Mouse (Mus musculus) MEL (cell line): ENCODE measurements around the gene Tmem98. TPM values are rescaled to one million over a fixed set of nuclear protein-coding genes. Genes with fewer than 3 reads are reported as not detected.
A peak's percentile ranks its signal among the peaks of the same experiment; 100 is the strongest.

Source experiments
- DNase-seq: peaks from one replicate; pipeline ENCODE4 v3.0.0; 2011; ENCODE audit warnings: low read depth, low spot score
- H3K27ac ChIP-seq: 2 replicates; pipeline ENCODE4 v1.5.1; 2012; ENCODE audit warnings: low read depth, mild to moderate bottlenecking, control low read depth, low read length, moderate library complexity; ENCODE audit not compliant: control insufficient read depth
- H3K27me3 ChIP-seq, 2 experiments: fragments of 150-350 bp in 1 of 2; sonication (generic) in 1 of 2; 2 replicates each; pipeline ENCODE4 v1.6.1; 2012; ENCODE audit warnings: low read length in 2 of 2, mild to moderate bottlenecking in 2 of 2, improper control_type of control experiment in 1 of 2, moderate library complexity in 1 of 2; ENCODE audit not compliant: insufficient read depth in 2 of 2, control insufficient read depth in 1 of 2
- H3K36me3 ChIP-seq, 2 experiments: 2 replicates each; pipeline ENCODE4 v1.6.1; 2012 to 2014; ENCODE audit warnings: low read length in 2 of 2, improper control_type of control experiment in 1 of 2, inconsistent platforms in 1 of 2, mild to moderate bottlenecking in 1 of 2; ENCODE audit not compliant: insufficient read depth in 2 of 2, control insufficient read depth in 1 of 2
- H3K4me1 ChIP-seq, 2 experiments: fragments of 150-350 bp in 1 of 2; sonication (generic) in 1 of 2; 2 replicates each; pipeline ENCODE4 v1.6.1; 2012; ENCODE audit warnings: low read length in 2 of 2, improper control_type of control experiment in 1 of 2, mild to moderate bottlenecking in 1 of 2; ENCODE audit not compliant: insufficient read depth in 2 of 2, control insufficient read depth in 1 of 2
- H3K4me3 ChIP-seq, 2 experiments: fragments of 150-350 bp in 1 of 2; sonication (generic) in 1 of 2; 2 replicates each; pipeline ENCODE4 v1.5.1; 2012; ENCODE audit warnings: low read depth in 2 of 2, low read length in 2 of 2, mild to moderate bottlenecking in 2 of 2, moderate library complexity in 2 of 2, control low read depth in 1 of 2, improper control_type of control experiment in 1 of 2; ENCODE audit not compliant: control insufficient read depth in 1 of 2, insufficient read depth in 1 of 2
- H3K79me2 ChIP-seq: 2 replicates; pipeline ENCODE4 v1.6.1; 2012; ENCODE audit warnings: mild to moderate bottlenecking, low read length, moderate library complexity; ENCODE audit not compliant: control insufficient read depth, poor library complexity, insufficient read depth
- H3K9ac ChIP-seq: 2 replicates; pipeline ENCODE4 v1.6.1; 2012; ENCODE audit warnings: low read depth, mild to moderate bottlenecking, control low read depth, low read length, moderate library complexity; ENCODE audit not compliant: control insufficient read depth, poor library complexity, severe bottlenecking
- H3K9me3 ChIP-seq: fragments of 150-350 bp; sonication (generic); replicated peaks from 2 replicates; pipeline ENCODE4 v1.6.1; 2012; ENCODE audit warnings: mild to moderate bottlenecking, low read length, improper control_type of control experiment, moderate library complexity; ENCODE audit not compliant: insufficient read depth
- BHLHE40 ChIP-seq: IDR thresholded peaks from 2 replicates; pipeline ENCODE4 v1.6.1; 2012; ENCODE audit warnings: low read depth, mild to moderate bottlenecking, inconsistent platforms, low read length, improper control_type of control experiment, borderline replicate concordance
- CHD1 ChIP-seq: IDR thresholded peaks from 2 replicates; pipeline ENCODE4 v1.6.1; 2012; ENCODE audit warnings: low read depth, mild to moderate bottlenecking, inconsistent platforms, low read length, improper control_type of control experiment
- CTCF ChIP-seq, 3 experiments: IDR thresholded peaks in 2 of 3; conservative IDR thresholded peaks in 1 of 3; 2 replicates each; pipeline ENCODE4 v1.5.1; 2011 to 2012; ENCODE audit warnings: low read length in 3 of 3, low read depth in 2 of 3, mild to moderate bottlenecking in 2 of 3, improper control_type of control experiment in 1 of 3, inconsistent platforms in 1 of 3, mixed read lengths in 1 of 3, moderate library complexity in 1 of 3; ENCODE audit not compliant: control insufficient read depth in 1 of 3, insufficient read depth in 1 of 3, poor library complexity in 1 of 3, severe bottlenecking in 1 of 3
- E2F4 ChIP-seq: IDR thresholded peaks from 2 replicates; pipeline ENCODE4 v1.6.1; 2011; ENCODE audit warnings: low read depth, low read length, improper control_type of control experiment, borderline replicate concordance
- EP300 ChIP-seq, 2 experiments: IDR thresholded peaks; 2 replicates each; pipeline ENCODE4 v1.6.1; 2011; ENCODE audit warnings: improper control_type of control experiment in 2 of 2, low read length in 2 of 2, low read depth in 1 of 2, mild to moderate bottlenecking in 1 of 2
- ETS1 ChIP-seq: IDR thresholded peaks from 2 replicates; pipeline ENCODE4 v1.6.1; 2012; ENCODE audit warnings: low read depth, mild to moderate bottlenecking, inconsistent platforms, low read length, improper control_type of control experiment, moderate library complexity
- GABPA ChIP-seq: IDR thresholded peaks from 2 replicates; pipeline ENCODE4 v1.6.1; 2012; ENCODE audit warnings: low read depth, mild to moderate bottlenecking, inconsistent platforms, low read length, improper control_type of control experiment, moderate library complexity
- HCFC1 ChIP-seq: IDR thresholded peaks from 2 replicates; pipeline ENCODE4 v1.6.1; 2012; ENCODE audit warnings: low read depth, mild to moderate bottlenecking, inconsistent platforms, low read length, improper control_type of control experiment, moderate library complexity
- JUND ChIP-seq: IDR thresholded peaks from 2 replicates; pipeline ENCODE4 v1.6.1; 2011; ENCODE audit warnings: low read depth, mild to moderate bottlenecking, improper control_type of control experiment, low read length
- KAT2A ChIP-seq: conservative IDR thresholded peaks from 2 replicates; pipeline ENCODE4 v1.6.1; 2012; ENCODE audit warnings: low read depth, low read length, improper control_type of control experiment, inconsistent platforms
- MAFK ChIP-seq: IDR thresholded peaks from 2 replicates; pipeline ENCODE4 v1.6.1; 2011; ENCODE audit warnings: low read depth, mild to moderate bottlenecking, low read length, improper control_type of control experiment, borderline replicate concordance
- MAZ ChIP-seq: IDR thresholded peaks from 2 replicates; pipeline ENCODE4 v1.6.1; 2012; ENCODE audit warnings: low read depth, mild to moderate bottlenecking, inconsistent platforms, low read length, improper control_type of control experiment
- MEF2A ChIP-seq: IDR thresholded peaks from 2 replicates; pipeline ENCODE4 v1.6.1; 2014; ENCODE audit warnings: low read depth, mild to moderate bottlenecking, inconsistent platforms, low read length, improper control_type of control experiment; ENCODE audit not compliant: poor library complexity, insufficient replicate concordance, severe bottlenecking; ENCODE audit errors: extremely low read depth
- MYB ChIP-seq: IDR thresholded peaks from 2 replicates; pipeline ENCODE4 v1.6.1; 2011; ENCODE audit warnings: mild to moderate bottlenecking, low read depth, low read length, improper control_type of control experiment
- MYC ChIP-seq: IDR thresholded peaks from 2 replicates; pipeline ENCODE4 v1.6.1; 2011; ENCODE audit warnings: low read depth, mild to moderate bottlenecking, low read length, improper control_type of control experiment, moderate library complexity
- NELFE ChIP-seq: IDR thresholded peaks from 2 replicates; pipeline ENCODE4 v1.6.1; 2011; ENCODE audit warnings: low read depth, low read length, improper control_type of control experiment
- NRF1 ChIP-seq: IDR thresholded peaks from 2 replicates; pipeline ENCODE4 v1.6.1; 2014; ENCODE audit warnings: low read depth, mild to moderate bottlenecking, inconsistent platforms, low read length, improper control_type of control experiment, moderate library complexity; ENCODE audit not compliant: poor library complexity, insufficient read depth, severe bottlenecking
- POLR2A ChIP-seq, 2 experiments: IDR thresholded peaks; 2 replicates each; pipeline ENCODE4 v1.6.1; 2011 to 2012; ENCODE audit warnings: low read length in 2 of 2, mild to moderate bottlenecking in 2 of 2, control low read depth in 1 of 2, improper control_type of control experiment in 1 of 2, low read depth in 1 of 2, moderate library complexity in 1 of 2; ENCODE audit not compliant: control insufficient read depth in 1 of 2, insufficient read depth in 1 of 2, poor library complexity in 1 of 2
- POLR2AphosphoS2 ChIP-seq: IDR thresholded peaks from 2 replicates; pipeline ENCODE4 v1.6.1; 2011; ENCODE audit warnings: low read length, improper control_type of control experiment
- POLR2AphosphoS5 ChIP-seq: IDR thresholded peaks from 2 replicates; pipeline ENCODE4 v1.6.1; 2012; ENCODE audit warnings: low read depth, borderline replicate concordance, mild to moderate bottlenecking, inconsistent platforms, low read length, moderate library complexity, mixed read lengths
- RAD21 ChIP-seq: IDR thresholded peaks from 2 replicates; pipeline ENCODE4 v1.6.1; 2011; ENCODE audit warnings: mild to moderate bottlenecking, low read depth, low read length, improper control_type of control experiment
- TAL1 ChIP-seq: IDR thresholded peaks from 2 replicates; pipeline ENCODE4 v1.6.1; 2012; ENCODE audit warnings: mild to moderate bottlenecking, inconsistent platforms, low read length, moderate library complexity, mixed read lengths
- TBP ChIP-seq: IDR thresholded peaks from 2 replicates; pipeline ENCODE4 v1.8.0; 2011; ENCODE audit warnings: low read depth, low read length, improper control_type of control experiment
- TCF12 ChIP-seq: IDR thresholded peaks from 2 replicates; pipeline ENCODE4 v1.6.1; 2014; ENCODE audit warnings: low read depth, mild to moderate bottlenecking, inconsistent platforms, low read length, improper control_type of control experiment, moderate library complexity
- UBTF ChIP-seq: IDR thresholded peaks from 2 replicates; pipeline ENCODE4 v1.6.1; 2012; ENCODE audit warnings: low read depth, mild to moderate bottlenecking, inconsistent platforms, low read length, improper control_type of control experiment, moderate library complexity, borderline replicate concordance; ENCODE audit not compliant: insufficient read depth
- USF1 ChIP-seq: IDR thresholded peaks from 2 replicates; pipeline ENCODE4 v1.6.1; 2014; ENCODE audit warnings: low read depth, mild to moderate bottlenecking, inconsistent platforms, low read length, improper control_type of control experiment, moderate library complexity
- USF2 ChIP-seq, 2 experiments: IDR thresholded peaks; 2 replicates each; pipeline ENCODE4 v1.6.1; 2011 to 2012; ENCODE audit warnings: improper control_type of control experiment in 2 of 2, low read length in 2 of 2, borderline replicate concordance in 1 of 2, inconsistent platforms in 1 of 2, low read depth in 1 of 2, mild to moderate bottlenecking in 1 of 2; ENCODE audit not compliant: insufficient read depth in 1 of 2
- ZC3H11A ChIP-seq: IDR thresholded peaks from 2 replicates; pipeline ENCODE4 v1.6.1; 2012; ENCODE audit warnings: low read depth, mild to moderate bottlenecking, inconsistent platforms, low read length, improper control_type of control experiment
- ZKSCAN1 ChIP-seq: IDR thresholded peaks from 2 replicates; pipeline ENCODE4 v1.6.1; 2012; ENCODE audit warnings: low read depth, mild to moderate bottlenecking, inconsistent platforms, low read length, improper control_type of control experiment, moderate library complexity
- polyA plus RNA-seq, 2 experiments: library from polyadenylated mRNA; stranded (reverse) in 1 of 2; unstranded in 1 of 2; fragments of >175 nt in 1 of 2; fragments of >200 nt in 1 of 2; gene quantifications; 2 replicates each; pipeline versions ENCODE4 v1.2.1 to v1.2.4; 2012; ENCODE audit warnings: low replicate concordance in 2 of 2, low read depth in 1 of 2; ENCODE audit not compliant: insufficient read length in 2 of 2, insufficient read depth in 1 of 2, missing spikeins in 1 of 2
- total RNA-seq: library from RNA; depleted of rRNA; stranded (reverse); fragments of 300-350 nt; gene quantifications from 2 replicates; pipeline ENCODE4 v1.2.3, GENCODE M21; 2012

The Tmem98 gene
- total and polyA plus RNA-seq, 3 experiments = 21.5 to 33.5 TPM; not detected in 1

- Histone ChIP-seq H3K27ac (no peak overlapping the region), H3K9me3 (no peaks in the 10 kb centered on the region), H3K79me2 (no peaks in the 10 kb centered on the region), H3K9ac (no peak overlapping the region), H3K4me3 (no peak overlapping the region), H3K4me1 (peaks cover 6 to 13% of the 10 kb centered on the region in 2 experiments), H3K36me3 (peaks cover 0 to 9% of the 10 kb centered on the region in 2 experiments; a peak in 2 of 4 replicates), H3K27me3 (peaks cover 0 to 3% of the 10 kb centered on the region in 2 experiments; a peak in 1 of 4 replicates)
- TF ChIP-seq POLR2AphosphoS5 (no peak), MEF2A (no peak), JUND (no peak), USF1 (no peak), TBP (no peak), POLR2A (IDR thresholded peaks at IDR 0.05; ENCODE audit: control insufficient read depth in 1 of 2, insufficient read depth in 1 of 2, low read depth in 1 of 2, low read length in 2 of 2, poor library complexity in 1 of 2) (no peak), EP300 (IDR thresholded peaks at IDR 0.05; ENCODE audit: low read depth in 1 of 2, low read length in 2 of 2) (no peak), MYB (no peak), HCFC1 (no peak), MAZ (no peak), NELFE (no peak)
- DNase-seq = no peak
These were observed 43.0 kb downstream of the Tmem98 start for GRCm38 (mm10) chr11:80853014-80853413.

GRCm38 (mm10) chr11:80854430-80854829, 44.5 kb downstream of the Tmem98 start:
- Histone ChIP-seq H3K9me3 (no peaks in the 10 kb centered on the region), H3K27ac (0 out of 2 replicates have a peak overlapping the region, but pooled peaks have one; percentile 3), H3K36me3 (peaks cover 0 to 9% of the 10 kb centered on the region in 2 experiments; a peak in 2 of 4 replicates), H3K4me3 (peak overlapping the region; percentile 42 to 61), H3K27me3 (peaks cover 0 to 3% of the 10 kb centered on the region in 2 experiments; a peak in 1 of 4 replicates), H3K9ac (peak overlapping the region; percentile 20), H3K4me1 (peaks cover 6 to 13% of the 10 kb centered on the region in 2 experiments), H3K79me2 (no peaks in the 10 kb centered on the region)
- DNase-seq = peak; percentile 70
- no peak for TF ChIP-seq POLR2A (IDR thresholded peaks at IDR 0.05; ENCODE audit: control insufficient read depth in 1 of 2, insufficient read depth in 1 of 2, low read depth in 1 of 2, low read length in 2 of 2, poor library complexity in 1 of 2)
- TF ChIP-seq NRF1 = no peak
- TF ChIP-seq KAT2A = no peak
- TF ChIP-seq POLR2AphosphoS5 = no peak
- no peak for TF ChIP-seq NELFE
- TF ChIP-seq MAFK = no peak
- TF ChIP-seq USF1 = no peak
- TF ChIP-seq RAD21 = no peak
- TF ChIP-seq ZC3H11A = no peak
- TF ChIP-seq TBP = 0 out of 2 replicates have a peak, but pooled peaks have one; percentile 8
- no peak for TF ChIP-seq ETS1
- no peak for TF ChIP-seq CTCF (IDR thresholded peaks at IDR 0.05 in 2 of 3, conservative IDR thresholded peaks at IDR 0.05 in 1 of 3; ENCODE audit: control insufficient read depth in 1 of 3, insufficient read depth in 1 of 3, low read depth in 2 of 3, low read length in 3 of 3, poor library complexity in 1 of 3, severe bottlenecking in 1 of 3)
- TF ChIP-seq CHD1 = no peak
- no peak for TF ChIP-seq MAZ
- TF ChIP-seq EP300 (IDR thresholded peaks at IDR 0.05; ENCODE audit: low read depth in 1 of 2, low read length in 2 of 2) = 0 out of 4 replicates have a peak, but pooled peaks of 1 of the 2 experiments have one; percentile 20
- TF ChIP-seq POLR2AphosphoS2 = no peak
- TF ChIP-seq ZKSCAN1 = no peak
- no peak for TF ChIP-seq MYC
- TF ChIP-seq MEF2A = no peak
- TF ChIP-seq USF2 (IDR thresholded peaks at IDR 0.05; ENCODE audit: borderline replicate concordance in 1 of 2, insufficient read depth in 1 of 2, low read depth in 1 of 2, low read length in 2 of 2) = no peak
- TF ChIP-seq GABPA = no peak
- no peak for TF ChIP-seq E2F4
- TF ChIP-seq TAL1 = no peak
- no peak for TF ChIP-seq TCF12
- TF ChIP-seq BHLHE40 = no peak
- TF ChIP-seq UBTF = no peak
